Mouse (Mus musculus) hindbrain, postnatal 0 days (tissue): ENCODE measurements around the gene Nfib. TPM values are rescaled to one million over a fixed set of nuclear protein-coding genes. Genes with fewer than 3 reads are reported as not detected.

Experiments
- ATAC-seq: fragments of 200-750 bp; cut with Nextera tagmentation; 2 replicates; pipeline ENCODE4 v1.8.0; 2017; ENCODE audit warnings: mild to moderate bottlenecking, moderate TSS enrichment, moderate library complexity
- DNase-seq: peaks from one replicate; pipeline ENCODE4 v3.0.0-alpha.2; 2015; ENCODE audit warnings: low spot score
- H3K27ac ChIP-seq: fragments of 300-500 bp; sonication (generic); 2 replicates; pipeline ENCODE4 v1.5.1; 2014; ENCODE audit warnings: mild to moderate bottlenecking
- H3K27me3 ChIP-seq: fragments of 300-500 bp; sonication (generic); 2 replicates; pipeline ENCODE4 v1.6.1; 2014; ENCODE audit warnings: low read length, mixed read lengths; ENCODE audit not compliant: insufficient read depth
- H3K36me3 ChIP-seq: fragments of 300-500 bp; sonication (generic); 2 replicates; pipeline ENCODE4 v1.6.1; 2014; ENCODE audit warnings: low read length, mixed read lengths; ENCODE audit not compliant: insufficient read depth
- H3K4me1 ChIP-seq: fragments of 300-500 bp; sonication (generic); 2 replicates; pipeline ENCODE4 v1.6.1; 2014; ENCODE audit warnings: antibody characterized with exemption, low read length, mixed read lengths; ENCODE audit not compliant: insufficient read depth
- H3K4me2 ChIP-seq: fragments of 300-500 bp; sonication (generic); 2 replicates; pipeline ENCODE4 v1.6.1; 2014; ENCODE audit warnings: low read depth, mild to moderate bottlenecking, low read length, moderate library complexity, mixed read lengths
- H3K4me3 ChIP-seq: fragments of 300-500 bp; sonication (generic); 2 replicates; pipeline ENCODE4 v1.5.1; 2014; ENCODE audit warnings: low read length
- H3K9ac ChIP-seq: fragments of 300-500 bp; sonication (generic); replicated peaks from 2 replicates; pipeline ENCODE4 v1.6.1; 2014; ENCODE audit warnings: mild to moderate bottlenecking, low read length, moderate library complexity, mixed read lengths
- H3K9me3 ChIP-seq: fragments of 300-500 bp; sonication (generic); 2 replicates; pipeline ENCODE4 v1.6.1; 2016; ENCODE audit warnings: low read length, mixed read lengths
- CTCF ChIP-seq: IDR thresholded peaks from 2 replicates; pipeline ENCODE4 v1.5.1; 2016; ENCODE audit warnings: antibody characterized with exemption, control low read depth, low read depth
- WGBS: fragments of 180-500 bp; shearing (Covaris S2); extraction: QIAGEN DNeasy Blood & Tissue Kit; methylation state at CpG from one replicate; pipeline ENCODE4 v1.1.7; 2014; 5-methylcytosine and 5-hydroxymethylcytosine counted together
- polyA plus RNA-seq: library from polyadenylated mRNA; unstranded; fragments of >200 nt; fragmentation: Nextera tagmentation; extraction: Ambion mirVana; gene quantifications from 2 replicates; pipeline ENCODE4 v1.2.1, GENCODE M21; 2015
- total RNA-seq: library from RNA; depleted of rRNA; stranded (reverse); fragments of >200 nt; gene quantifications from 2 replicates; pipeline ENCODE4 v1.2.3, GENCODE M21; 2014

Nfib gene
- total and polyA plus RNA-seq, 2 experiments from 2014 or later, result 69.8 to 112 TPM

DNA sequence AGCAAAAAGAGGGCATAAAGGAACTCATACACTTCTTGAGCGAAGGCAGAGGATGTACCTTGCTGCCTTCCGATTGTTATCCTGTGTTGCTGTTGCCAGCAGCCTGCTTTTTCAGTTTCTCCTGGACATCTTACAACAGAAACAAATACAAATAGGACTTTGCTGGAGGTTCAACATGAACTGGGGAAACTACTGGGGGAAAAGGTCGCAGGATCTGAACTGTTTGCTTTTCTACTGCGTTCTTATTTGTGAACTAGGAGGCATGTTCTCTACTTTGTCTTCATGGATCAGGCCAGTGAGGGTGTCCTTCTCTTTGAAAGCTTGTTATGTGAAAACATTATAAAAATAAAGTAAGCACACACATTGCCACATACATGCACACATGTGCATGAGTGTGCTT lies 252.6 kb downstream of the Nfib start:
- no peak overlapping the region for H3K27ac ChIP-seq
- no peaks in the 10 kb centered on the region for H3K9me3 ChIP-seq
- WGBS, result 89% methylated on average over 4 of the region's 4 CpGs
- H3K36me3 ChIP-seq, result no peaks in the 10 kb centered on the region
- peaks cover 4% of the 10 kb centered on the region for H3K4me1 ChIP-seq
- no peaks in the 10 kb centered on the region for H3K27me3 ChIP-seq
- ATAC-seq (no peak), DNase-seq (no peak)
- H3K4me2 ChIP-seq, result no peak overlapping the region
- no peak overlapping the region for H3K4me3 ChIP-seq
- TF ChIP-seq CTCF, result no peak
- H3K9ac ChIP-seq, result no peak overlapping the region

DNA sequence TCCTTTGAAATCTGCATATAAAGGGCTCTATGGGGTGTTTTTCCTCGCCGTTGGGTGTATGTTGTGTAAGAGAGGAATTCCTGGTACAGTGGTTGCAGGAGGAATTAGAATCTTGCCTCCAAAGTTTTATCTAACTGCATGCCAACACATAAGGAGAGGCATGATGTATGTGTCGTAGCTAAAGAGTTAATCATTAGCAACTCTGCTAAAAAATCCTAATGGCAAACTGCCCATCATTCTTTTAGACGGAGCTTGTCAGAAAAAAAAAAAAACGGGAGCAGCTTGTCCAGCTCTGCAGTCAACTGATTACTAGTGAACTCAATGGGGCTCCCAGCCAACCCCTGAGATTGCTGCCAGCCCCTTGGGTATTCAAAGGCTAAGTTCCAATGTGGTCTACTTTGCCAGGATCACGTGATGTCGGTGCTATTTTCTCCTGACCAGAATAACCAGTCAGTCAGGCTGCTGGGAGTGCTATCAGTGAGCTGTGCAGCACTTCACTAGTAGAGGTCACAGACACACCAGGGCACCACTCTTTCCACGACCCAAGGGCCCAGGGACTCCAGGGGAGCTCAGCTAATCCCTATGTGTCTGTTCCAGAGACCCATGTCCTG lies 258.4 kb downstream of the Nfib start:
- DNase-seq (peak; percentile 84), ATAC-seq (peak; percentile 83)
- H3K4me2 ChIP-seq, result 0 out of 2 replicates have a peak overlapping the region, but pooled peaks have one; percentile 27
- H3K4me1 ChIP-seq, result peaks cover 13% of the 10 kb centered on the region
- H3K36me3 ChIP-seq, result no peaks in the 10 kb centered on the region
- 8% methylated on average over 8 of the region's 8 CpGs for WGBS
- H3K27ac ChIP-seq, result 0 out of 2 replicates have a peak overlapping the region, but pooled peaks have one; percentile 32
- no peaks in the 10 kb centered on the region for H3K9me3 ChIP-seq
- TF ChIP-seq CTCF, result no peak
- H3K9ac ChIP-seq, result no peak overlapping the region
- H3K4me3 ChIP-seq, result no peak overlapping the region
- no peaks in the 10 kb centered on the region for H3K27me3 ChIP-seq

DNA sequence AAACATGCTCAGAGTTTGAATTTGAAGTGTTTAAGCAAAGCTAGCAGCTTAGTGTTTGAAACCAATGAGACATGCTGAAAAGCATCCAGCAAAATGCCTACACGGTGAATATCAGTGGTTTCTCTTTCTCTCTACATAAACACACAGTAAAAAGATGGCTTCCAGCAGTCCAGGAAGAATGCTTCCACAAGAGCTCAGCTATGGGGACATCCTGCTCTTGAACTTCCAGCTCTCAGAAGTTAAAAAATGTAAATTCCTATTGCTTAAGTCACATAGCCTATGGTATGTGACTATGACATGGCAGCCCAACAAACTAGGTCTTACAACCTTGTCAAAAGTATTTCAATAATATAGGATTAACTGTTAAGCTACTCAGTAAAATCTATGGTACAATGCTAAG lies 261.5 kb downstream of the Nfib start:
- WGBS, result 73% methylated on average over 1 of the region's 1 CpGs
- ATAC-seq, result no peak

DNA sequence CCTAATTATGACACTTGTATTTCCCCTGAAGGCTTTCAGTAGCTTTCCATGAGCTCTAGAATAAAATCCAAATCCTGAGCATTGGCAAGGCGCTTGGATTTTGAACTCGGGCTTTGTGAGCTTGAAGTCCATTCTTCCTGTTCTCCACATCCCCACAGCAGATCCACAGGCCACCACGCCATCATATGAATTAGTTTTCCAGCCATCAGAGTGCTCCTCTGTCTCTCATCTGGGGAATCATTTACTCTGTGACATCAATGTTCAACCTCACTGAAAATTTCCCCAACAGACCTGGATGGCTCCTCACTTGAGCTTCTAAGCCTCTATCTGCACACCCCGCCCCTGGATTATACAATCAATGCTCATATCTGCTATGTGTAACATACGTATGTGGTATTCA lies 262.1 kb downstream of the Nfib start:
- Histone ChIP-seq H3K27me3 (no peaks in the 10 kb centered on the region), H3K36me3 (no peaks in the 10 kb centered on the region), H3K4me3 (no peak overlapping the region), H3K27ac (no peak overlapping the region), H3K4me2 (no peak overlapping the region), H3K9me3 (no peaks in the 10 kb centered on the region), H3K9ac (no peak overlapping the region), H3K4me1 (peaks cover 11% of the 10 kb centered on the region)
- WGBS, result 82% methylated on average over 5 of the region's 5 CpGs
- no peak for TF ChIP-seq CTCF
- no peak for ATAC-seq
- DNase-seq, result no peak

More for the DNA sequence above, 261.5 kb downstream of the Nfib start:
- no peaks in the 10 kb centered on the region for H3K27me3 ChIP-seq
- no peaks in the 10 kb centered on the region for H3K36me3 ChIP-seq
- H3K9me3 ChIP-seq, result no peaks in the 10 kb centered on the region
- no peak for TF ChIP-seq CTCF
- H3K4me3 ChIP-seq, result no peak overlapping the region
- no peak for DNase-seq
- H3K4me1 ChIP-seq, result peaks cover 11% of the 10 kb centered on the region
- no peak overlapping the region for H3K4me2 ChIP-seq
- H3K9ac ChIP-seq, result no peak overlapping the region
- no peak overlapping the region for H3K27ac ChIP-seq

DNA sequence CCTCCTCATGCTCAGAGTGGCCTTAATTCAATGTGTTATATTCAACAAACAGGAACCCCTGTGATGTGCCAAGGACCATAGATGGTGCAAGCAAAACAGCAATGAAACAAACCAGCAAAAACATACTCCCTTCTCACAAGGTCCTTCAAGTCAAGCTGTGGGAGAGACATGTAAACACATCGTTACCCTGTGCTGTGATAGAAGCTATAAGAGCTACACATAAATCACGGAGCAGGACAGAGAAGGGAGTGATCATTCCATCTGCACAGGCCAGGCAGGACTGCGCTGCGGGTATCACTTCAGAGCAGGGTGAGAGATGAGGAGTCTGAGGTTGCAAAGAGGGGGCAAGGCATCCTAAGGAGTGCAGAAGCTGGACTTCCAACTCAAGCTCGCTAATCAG lies 262.5 kb downstream of the Nfib start:
- DNase-seq, result no peak
- Histone ChIP-seq H3K4me1 (peaks cover 13% of the 10 kb centered on the region), H3K9ac (no peak overlapping the region), H3K27me3 (no peaks in the 10 kb centered on the region), H3K4me3 (no peak overlapping the region), H3K9me3 (no peaks in the 10 kb centered on the region), H3K4me2 (no peak overlapping the region), H3K36me3 (no peaks in the 10 kb centered on the region), H3K27ac (no peak overlapping the region)
- ATAC-seq, result no peak
- TF ChIP-seq CTCF, result no peak
- 84% methylated on average over 5 of the region's 5 CpGs for WGBS

DNA sequence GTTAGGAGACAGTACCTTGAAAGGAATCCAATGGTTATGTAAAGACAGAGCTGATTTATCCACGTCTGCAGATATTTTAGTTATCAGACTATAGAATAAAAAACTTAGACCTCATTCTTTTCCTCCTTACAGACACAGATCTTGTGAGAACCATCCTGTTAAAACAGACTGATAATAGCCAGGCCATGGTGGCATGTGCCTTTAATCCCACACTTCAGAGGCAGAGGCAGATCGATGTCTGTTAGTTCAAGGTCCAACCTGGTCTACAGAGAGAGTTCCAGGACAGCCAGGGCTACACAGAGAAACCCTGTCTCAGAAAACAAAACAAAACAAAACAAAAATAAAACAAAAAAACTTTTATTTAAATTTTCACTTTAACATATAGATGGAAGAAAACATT lies 264.9 kb downstream of the Nfib start:
- H3K4me1 ChIP-seq, result 0 out of 2 replicates have a peak, but pooled peaks cover 8% of the 10 kb centered on the region
- no peak overlapping the region for H3K9ac ChIP-seq
- no peaks in the 10 kb centered on the region for H3K9me3 ChIP-seq
- ATAC-seq (no peak), DNase-seq (no peak)
- no peaks in the 10 kb centered on the region for H3K36me3 ChIP-seq
- WGBS, result 80% methylated on average over 2 of the region's 2 CpGs
- no peak overlapping the region for H3K27ac ChIP-seq
- no peak overlapping the region for H3K4me3 ChIP-seq
- TF ChIP-seq CTCF, result no peak
- H3K4me2 ChIP-seq, result no peak overlapping the region
- H3K27me3 ChIP-seq, result no peaks in the 10 kb centered on the region

DNA sequence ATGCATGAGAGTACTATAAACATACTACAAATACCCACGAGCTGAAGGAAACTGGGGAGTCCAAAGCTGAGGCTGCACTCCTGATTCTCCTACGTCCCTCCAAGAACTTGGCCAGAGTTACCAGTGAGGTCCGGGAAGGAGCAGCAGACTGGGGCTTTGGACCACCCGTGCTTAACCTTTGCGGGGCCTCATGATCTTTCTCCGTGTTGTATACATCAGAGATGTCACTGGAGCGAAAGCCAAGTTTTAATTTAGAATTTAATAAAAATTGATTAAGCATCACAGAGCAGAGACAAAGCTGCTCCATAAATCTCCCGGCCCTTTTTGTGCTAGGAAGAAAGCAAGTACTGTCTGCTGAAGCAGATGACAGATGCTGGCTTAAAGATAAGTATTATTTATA lies 265.7 kb downstream of the Nfib start:
- WGBS, result 33% methylated on average over 8 of the region's 8 CpGs
- no peak for ATAC-seq
- no peaks in the 10 kb centered on the region for H3K36me3 ChIP-seq

More for the DNA sequence above, 265.7 kb downstream of the Nfib start:
- TF ChIP-seq CTCF, result no peak
- H3K27ac ChIP-seq, result no peak overlapping the region
- H3K4me1 ChIP-seq, result 0 out of 2 replicates have a peak, but pooled peaks cover 8% of the 10 kb centered on the region
- DNase-seq, result no peak
- H3K4me2 ChIP-seq, result no peak overlapping the region
- no peaks in the 10 kb centered on the region for H3K27me3 ChIP-seq
- no peaks in the 10 kb centered on the region for H3K9me3 ChIP-seq
- no peak overlapping the region for H3K4me3 ChIP-seq
- no peak overlapping the region for H3K9ac ChIP-seq
